Mouse (Mus musculus): Measurements from ENCODE around the gene Mdga2. TPM values are rescaled to one million over a fixed set of nuclear protein-coding genes. Genes with fewer than 3 reads are reported as not detected.

Mdga2 gene
- total and polyA plus RNA-seq, 3 experiments: 2.1 TPM; not detected in 2

- Histone ChIP-seq H3K9ac (ENCODE audit: control insufficient read depth, low read depth, low read length, poor library complexity, severe bottlenecking) (no peak overlapping the region), H3K79me2 (ENCODE audit: control insufficient read depth, insufficient read depth, low read length, poor library complexity) (no peaks in the 10 kb centered on the region), H3K27ac (ENCODE audit: control insufficient read depth, low read depth, low read length) (no peak overlapping the region), H3K36me3 (ENCODE audit: control insufficient read depth in 1 of 2, insufficient read depth in 2 of 2, low read length in 2 of 2) (no peaks in the 10 kb centered on the region), H3K4me1 (ENCODE audit: control insufficient read depth in 1 of 2, insufficient read depth in 2 of 2, low read length in 2 of 2) (no peaks in the 10 kb centered on the region), H3K4me3 (ENCODE audit: control insufficient read depth in 1 of 2, insufficient read depth in 1 of 2, low read depth in 2 of 2, low read length in 2 of 2) (no peak overlapping the region), H3K27me3 (ENCODE audit: control insufficient read depth in 1 of 2, insufficient read depth in 2 of 2, low read length in 2 of 2) (no peaks in the 10 kb centered on the region), H3K9me3 (replicated peaks; ENCODE audit: insufficient read depth, low read length) (no peaks in the 10 kb centered on the region)
- no peak for DNase-seq (ENCODE audit: low read depth, low spot score)
- TF ChIP-seq EP300 (IDR thresholded peaks at IDR 0.05; ENCODE audit: low read depth in 1 of 2, low read length in 2 of 2) (no peak), NRF1 (IDR thresholded peaks at IDR 0.05; ENCODE audit: insufficient read depth, low read depth, low read length, poor library complexity, severe bottlenecking) (no peak)
These were observed 211.0 kb downstream of the Mdga2 start for GRCm38 (mm10) chr12:67011368-67011767.

GRCm38 (mm10) chr12:67010318-67010717, 212.0 kb downstream of the Mdga2 start:
- Histone ChIP-seq H3K27me3 (ENCODE audit: control insufficient read depth in 1 of 2, insufficient read depth in 2 of 2, low read length in 2 of 2) (no peaks in the 10 kb centered on the region), H3K4me3 (ENCODE audit: control insufficient read depth in 1 of 2, insufficient read depth in 1 of 2, low read depth in 2 of 2, low read length in 2 of 2) (no peak overlapping the region), H3K36me3 (ENCODE audit: control insufficient read depth in 1 of 2, insufficient read depth in 2 of 2, low read length in 2 of 2) (no peaks in the 10 kb centered on the region), H3K27ac (ENCODE audit: control insufficient read depth, low read depth, low read length) (no peak overlapping the region), H3K9ac (ENCODE audit: control insufficient read depth, low read depth, low read length, poor library complexity, severe bottlenecking) (no peak overlapping the region), H3K9me3 (replicated peaks; ENCODE audit: insufficient read depth, low read length) (no peaks in the 10 kb centered on the region), H3K4me1 (ENCODE audit: control insufficient read depth in 1 of 2, insufficient read depth in 2 of 2, low read length in 2 of 2) (no peaks in the 10 kb centered on the region), H3K79me2 (ENCODE audit: control insufficient read depth, insufficient read depth, low read length, poor library complexity) (no peaks in the 10 kb centered on the region)
- TF ChIP-seq RAD21 (IDR thresholded peaks at IDR 0.05; ENCODE audit: low read depth, low read length) (no peak), MEF2A (IDR thresholded peaks at IDR 0.05; ENCODE audit: extremely low read depth, insufficient replicate concordance, low read depth, low read length, poor library complexity, severe bottlenecking) (no peak), KAT2A (conservative IDR thresholded peaks at IDR 0.05; ENCODE audit: low read depth, low read length) (no peak), CHD1 (IDR thresholded peaks at IDR 0.05; ENCODE audit: low read depth, low read length) (no peak), MXI1 (IDR thresholded peaks at IDR 0.05; ENCODE audit: low read depth, low read length) (no peak), MYC (IDR thresholded peaks at IDR 0.05; ENCODE audit: low read depth, low read length) (no peak), POLR2AphosphoS2 (IDR thresholded peaks at IDR 0.05; ENCODE audit: low read length) (no peak), TBP (IDR thresholded peaks at IDR 0.05; ENCODE audit: low read depth, low read length) (no peak), EP300 (IDR thresholded peaks at IDR 0.05; ENCODE audit: low read depth in 1 of 2, low read length in 2 of 2) (no peak), POLR2A (IDR thresholded peaks at IDR 0.05; ENCODE audit: control insufficient read depth in 1 of 2, insufficient read depth in 1 of 2, low read depth in 1 of 2, low read length in 2 of 2, poor library complexity in 1 of 2) (no peak), CTCF (IDR thresholded peaks at IDR 0.05 in 2 of 3, conservative IDR thresholded peaks at IDR 0.05 in 1 of 3; ENCODE audit: control insufficient read depth in 1 of 3, insufficient read depth in 1 of 3, low read depth in 2 of 3, low read length in 3 of 3, poor library complexity in 1 of 3, severe bottlenecking in 1 of 3) (no peak), MAFK (IDR thresholded peaks at IDR 0.05; ENCODE audit: borderline replicate concordance, low read depth, low read length) (no peak), UBTF (IDR thresholded peaks at IDR 0.05; ENCODE audit: borderline replicate concordance, insufficient read depth, low read depth, low read length) (no peak), JUND (IDR thresholded peaks at IDR 0.05; ENCODE audit: low read depth, low read length) (no peak), MYB (IDR thresholded peaks at IDR 0.05; ENCODE audit: low read depth, low read length) (no peak), USF2 (IDR thresholded peaks at IDR 0.05; ENCODE audit: borderline replicate concordance in 1 of 2, insufficient read depth in 1 of 2, low read depth in 1 of 2, low read length in 2 of 2) (no peak), ETS1 (IDR thresholded peaks at IDR 0.05; ENCODE audit: low read depth, low read length) (no peak), GATA1 (IDR thresholded peaks at IDR 0.05; ENCODE audit: low read depth, low read length) (no peak)
- DNase-seq (ENCODE audit: low read depth, low spot score): no peak
